Mouse (Mus musculus): ENCODE data around the gene Lcmt1.

GRCm38 (mm10) chr7:123377443-123378400, 8.1 kb downstream of the Lcmt1 start:
- TF ChIP-seq POLR2A (IDR thresholded peaks at IDR 0.05; ENCODE audit: borderline replicate concordance, control insufficient read depth, low read depth, low read length) (peak; percentile 58), CTCF (IDR thresholded peaks at IDR 0.05; ENCODE audit: control insufficient read depth, insufficient read depth, low read length) (no peak)
